In the genomic region with DNA sequence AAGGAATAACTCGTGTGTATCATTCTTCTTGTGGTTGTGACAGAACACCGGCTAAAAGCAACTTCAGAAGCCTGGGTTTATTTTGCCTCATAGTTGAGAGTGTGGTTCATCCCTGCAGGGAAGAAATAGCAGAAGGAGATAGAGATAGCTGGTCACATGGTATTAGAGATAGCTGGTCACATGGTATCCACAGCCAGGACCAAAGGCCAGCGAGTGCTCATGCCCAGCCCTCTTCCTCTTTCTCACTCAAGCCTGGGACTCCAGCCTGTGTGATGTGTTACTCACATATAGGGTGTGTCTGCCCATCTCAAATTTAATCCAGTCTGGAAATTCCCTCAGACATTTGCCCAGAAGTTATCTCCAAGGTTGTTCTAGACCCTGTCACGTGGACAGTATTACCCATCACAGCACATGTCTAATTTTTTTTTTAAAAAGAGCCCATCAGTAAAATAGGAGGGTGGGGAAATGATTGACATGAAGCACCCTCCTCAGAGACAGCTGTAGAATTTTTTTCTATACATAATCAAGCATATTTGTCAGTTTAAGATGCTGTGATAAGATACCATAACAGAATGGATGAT, we compare ENCODE assay signal across 25 mouse cellular contexts. TPM values are rescaled to one million over a fixed set of nuclear protein-coding genes. Genes with fewer than 3 reads are reported as not detected.
DNase-seq lines count a peak whose midpoint lies in the region; ATAC-seq and TF ChIP-seq lines count a peak whose summit lies in the region.
"Had no signal": no experiment of that assay in that cellular context is flagged by ENCODE, and none has a peak within 500 bp of the region (broad histone marks: within the 10 kb centered on the region; RNA-seq: fewer than 3 reads in every experiment).

No protein-coding gene starts in this region.

- no peak overlapping the region for H3K9ac ChIP-seq in MEL (ENCODE audit: control insufficient read depth, low read depth, low read length, poor library complexity, severe bottlenecking)
- H3K9ac ChIP-seq in intestine, embryonic 16.5 days (ENCODE audit: low read depth, low read length) = no peak overlapping the region
- H3K9ac ChIP-seq in forebrain, embryonic 16.5 days (replicated peaks; ENCODE audit: low read depth, low read length) = no peak overlapping the region
- H3K9ac ChIP-seq: heart, embryonic 12.5 days; lung, embryonic 14.5 days had no signal

- ATAC-seq in intestine, embryonic 16.5 days = peak; percentile 83
- no peak for ATAC-seq in forebrain, embryonic 16.5 days
- ATAC-seq: hindbrain, embryonic 16.5 days had no signal

- peak; percentile 85 for DNase-seq in heart, adult 11 months
- DNase-seq in heart, postnatal 36 days = no peak
- DNase-seq in MEL (ENCODE audit: low read depth, low spot score) = no peak
- no peak for DNase-seq in kidney, postnatal 25 days
- no peak for DNase-seq in right cerebral cortex, adult 18-20 months
- DNase-seq: adrenal gland, adult 2 months; cerebellum, adult 9-11 months; embryo, embryonic 11 days; gastrocnemius, adult 2 months; heart, postnatal 14 days; kidney, adult 8-10 months; kidney, postnatal 36 days; layer of hippocampus, adult 9-11 months; left cerebral cortex, postnatal 4 days; lung, embryonic 14.5 days; midbrain, embryonic 14.5 days; thymus, adult 18-20 months; thymus, postnatal 4 days had no signal

- TF ChIP-seq POLR2A in MEL (IDR thresholded peaks at IDR 0.05; ENCODE audit: control insufficient read depth in 1 of 2, insufficient read depth in 1 of 2, low read depth in 1 of 2, low read length in 2 of 2, poor library complexity in 1 of 2) (no peak), myocyte (IDR thresholded peaks at IDR 0.05; ENCODE audit: insufficient read length, low read depth) (no peak)

- 80% methylated on average over 4 of the region's 4 CpGs for WGBS in intestine, embryonic 16.5 days
- 96% methylated on average over 4 of the region's 4 CpGs for WGBS in forebrain, embryonic 16.5 days

- H3K27ac ChIP-seq in MEL (ENCODE audit: control insufficient read depth, low read depth, low read length) = no peak overlapping the region
- H3K27ac ChIP-seq in intestine, embryonic 16.5 days (ENCODE audit: low read length) = no peak overlapping the region
- H3K27ac ChIP-seq in forebrain, embryonic 16.5 days (ENCODE audit: low read length) = no peak overlapping the region
- H3K27ac ChIP-seq: gastrocnemius, adult 2 months; left cerebral cortex, adult 2 months had no signal

- no peaks in the 10 kb centered on the region for H3K9me3 ChIP-seq in MEL (replicated peaks; ENCODE audit: insufficient read depth, low read length)
- no peaks in the 10 kb centered on the region for H3K9me3 ChIP-seq in intestine, embryonic 16.5 days (ENCODE audit: control insufficient read depth, low read length)
- H3K9me3 ChIP-seq in forebrain, embryonic 16.5 days (ENCODE audit: control insufficient read depth, low read length) = no peaks in the 10 kb centered on the region

- no peaks in the 10 kb centered on the region for H3K79me2 ChIP-seq in MEL (ENCODE audit: control insufficient read depth, insufficient read depth, low read length, poor library complexity)
- peaks cover 85% of the 10 kb centered on the region for H3K79me2 ChIP-seq in myocyte (ENCODE audit: control insufficient read depth, insufficient read depth)

- no peak overlapping the region for H3K4me2 ChIP-seq in intestine, embryonic 16.5 days (ENCODE audit: low read depth, low read length)
- no peak overlapping the region for H3K4me2 ChIP-seq in myocyte (ENCODE audit: low read depth)
- no peak overlapping the region for H3K4me2 ChIP-seq in forebrain, embryonic 16.5 days (ENCODE audit: low read length)
- H3K4me2 ChIP-seq: heart, embryonic 12.5 days; liver, embryonic 11.5 days; lung, embryonic 14.5 days had no signal

- TF ChIP-seq RAD21 in MEL (IDR thresholded peaks at IDR 0.05; ENCODE audit: low read depth, low read length) = no peak

- H3K4me1 ChIP-seq in MEL (ENCODE audit: control insufficient read depth in 1 of 2, insufficient read depth in 2 of 2, low read length in 2 of 2) = no peaks in the 10 kb centered on the region
- H3K4me1 ChIP-seq in intestine, embryonic 16.5 days (ENCODE audit: control insufficient read depth, insufficient read depth, low read length) = peaks cover 8% of the 10 kb centered on the region
- H3K4me1 ChIP-seq in forebrain, embryonic 16.5 days (replicated peaks; ENCODE audit: control insufficient read depth, insufficient read depth, low read length) = no peaks in the 10 kb centered on the region

- no peak for TF ChIP-seq EP300 in MEL (IDR thresholded peaks at IDR 0.05; ENCODE audit: low read depth in 1 of 2, low read length in 2 of 2)

- H3K4me3 ChIP-seq in MEL (ENCODE audit: control insufficient read depth in 1 of 2, insufficient read depth in 1 of 2, low read depth in 2 of 2, low read length in 2 of 2) = no peak overlapping the region
- H3K4me3 ChIP-seq in intestine, embryonic 16.5 days (ENCODE audit: low read length) = no peak overlapping the region
- no peak overlapping the region for H3K4me3 ChIP-seq in myocyte
- no peak overlapping the region for H3K4me3 ChIP-seq in forebrain, embryonic 16.5 days (replicated peaks; ENCODE audit: low read length)
- H3K4me3 ChIP-seq: gastrocnemius, adult 2 months; heart, embryonic 12.5 days; left cerebral cortex, adult 2 months had no signal

- TF ChIP-seq CTCF in MEL (IDR thresholded peaks at IDR 0.05 in 2 of 3, conservative IDR thresholded peaks at IDR 0.05 in 1 of 3; ENCODE audit: control insufficient read depth in 1 of 3, insufficient read depth in 1 of 3, low read depth in 2 of 3, low read length in 3 of 3, poor library complexity in 1 of 3, severe bottlenecking in 1 of 3) = no peak

- no peaks in the 10 kb centered on the region for H3K36me3 ChIP-seq in MEL (ENCODE audit: control insufficient read depth in 1 of 2, insufficient read depth in 2 of 2, low read length in 2 of 2)
- H3K36me3 ChIP-seq in intestine, embryonic 16.5 days (ENCODE audit: control insufficient read depth, insufficient read depth, low read length) = no peaks in the 10 kb centered on the region
- H3K36me3 ChIP-seq in myocyte (ENCODE audit: control insufficient read depth, insufficient read depth) = peaks cover 7% of the 10 kb centered on the region
- no peaks in the 10 kb centered on the region for H3K36me3 ChIP-seq in forebrain, embryonic 16.5 days (ENCODE audit: control insufficient read depth, insufficient read depth)

- intact Hi-C loops in heart, postnatal 36 days (cut with DNase I) = no loop called here

- no peak overlapping the region for H3ac ChIP-seq in myocyte (ENCODE audit: control insufficient read depth, insufficient read length)

- no peaks in the 10 kb centered on the region for H3K27me3 ChIP-seq in MEL (ENCODE audit: control insufficient read depth in 1 of 2, insufficient read depth in 2 of 2, low read length in 2 of 2)
- no peaks in the 10 kb centered on the region for H3K27me3 ChIP-seq in intestine, embryonic 16.5 days (replicated peaks; ENCODE audit: control insufficient read depth, insufficient read depth, low read length)
- H3K27me3 ChIP-seq in myocyte (ENCODE audit: control insufficient read depth, insufficient read depth, insufficient read length) = no peaks in the 10 kb centered on the region
- no peaks in the 10 kb centered on the region for H3K27me3 ChIP-seq in forebrain, embryonic 16.5 days (replicated peaks; ENCODE audit: control insufficient read depth, insufficient read depth, low read length)
- H3K27me3 ChIP-seq: heart, embryonic 12.5 days had no signal

TF ChIP-seq in MEL, 35 proteins besides CTCF, POLR2A, EP300 and RAD21:
- TF ChIP-seq USF1 (IDR thresholded peaks at IDR 0.05; ENCODE audit: low read depth, low read length) (peak; percentile 4; the same call in 1 of the 2 replicates), NRF1 (IDR thresholded peaks at IDR 0.05; ENCODE audit: insufficient read depth, low read depth, low read length, poor library complexity, severe bottlenecking) (no peak)
TF ChIP-seq in MEL: peak in this region for 1.

TF ChIP-seq in myocyte, 11 proteins besides CTCF, POLR2A, EP300 and RAD21:
- no peak for TF ChIP-seq CEBPB (IDR thresholded peaks at IDR 0.05; ENCODE audit: insufficient read depth, poor library complexity, severe bottlenecking)
- TF ChIP-seq MYOD1 (IDR thresholded peaks at IDR 0.05; ENCODE audit: control insufficient read depth in 1 of 3, insufficient read length in 2 of 3, low read depth in 2 of 3) = no peak
- TF ChIP-seq REST (IDR thresholded peaks at IDR 0.05; ENCODE audit: insufficient read depth, insufficient read length) = no peak
- TF ChIP-seq MAX (IDR thresholded peaks at IDR 0.05; ENCODE audit: low read depth) = no peak
- TF ChIP-seq E2F4 (IDR thresholded peaks at IDR 0.05; ENCODE audit: insufficient read depth) = no peak
- TF ChIP-seq POLR2AphosphoS2 (IDR thresholded peaks at IDR 0.05; ENCODE audit: insufficient read length, low read depth) = no peak
- TF ChIP-seq MYOG (IDR thresholded peaks at IDR 0.05; ENCODE audit: control insufficient read depth in 1 of 3, insufficient read depth in 1 of 3, insufficient read length in 2 of 3, low read depth in 2 of 3) = peak in 1 of 3 experiments; percentile 5
- peak; percentile 82 for TF ChIP-seq USF1 (IDR thresholded peaks at IDR 0.05; ENCODE audit: low read depth)
- TF ChIP-seq TCF3 (IDR thresholded peaks at IDR 0.05; ENCODE audit: insufficient read length, low read depth) = no peak

RNA-seq across cellular contexts. Expression of a gene that starts 17.9 kb away (rescaled TPM):
- 10 to 100 TPM in 1 of 2 experiments, 1 to 10 TPM in 1; 9.1 to 12.0 TPM for total RNA-seq in heart, postnatal 36 days (2021)
- not detected in 2 replicates for total RNA-seq in MEL (2012; rRNA removed)
- polyA plus RNA-seq in MEL (2012; ENCODE audit: insufficient read depth in 1 of 2, insufficient read length in 2 of 2, low read depth in 1 of 2, low replicate concordance in 2 of 2, missing spikeins in 1 of 2) (not detected), myocyte (2012; fragmentation: generic; extraction: Trizol) (16.5 TPM)
- 39.6 and 47.9 TPM in 2 replicates for polyA plus RNA-seq in intestine, embryonic 16.5 days (2015; fragmentation: Nextera tagmentation; extraction: Ambion mirVana)
- 62.3 and 74.4 TPM in 2 replicates for polyA plus RNA-seq in forebrain, embryonic 16.5 days (2015; fragmentation: Nextera tagmentation; extraction: Ambion mirVana)

Comparison
In these comparisons a context has a peak if more than half of its experiments do, and no peak if none do; other contexts are left out.
1. RNA of a gene that starts 17.9 kb away (polyA plus RNA-seq): 62.3 to 74.4 TPM in forebrain, embryonic 16.5 days, 39.6 to 47.9 TPM in intestine, embryonic 16.5 days and 16.5 TPM in myocyte (single experiment); not detected in MEL; every median in the first group is over 10 times any median in the second.